Mouse (Mus musculus): ENCODE measurements at regions not wholly inside any gene's neighbourhood (a gene's known extent, or its start where the extent isn't known, plus 50 kb on each side); places are given as distances from the start of the nearest gene placed in this dataset.
A peak's percentile ranks its signal among the peaks of the same experiment; 100 is the strongest.

GRCm38 (mm10) chr5:45373069-45373468 lies 77.0 kb downstream of the Qdpr start:
- Histone ChIP-seq H3K27me3 (replicated peaks) (no peaks in the 10 kb centered on the region), H3K79me2 (replicated peaks; ENCODE audit: control insufficient read depth, extremely low read depth, insufficient read depth, poor library complexity, severe bottlenecking) (no peaks in the 10 kb centered on the region), H3K4me1 (ENCODE audit: control insufficient read depth in 1 of 2, insufficient read depth in 2 of 2) (no peaks in the 10 kb centered on the region), H3K36me3 (replicated peaks in 1 of 2; ENCODE audit: control insufficient read depth in 1 of 2, insufficient read depth in 1 of 2, low read length in 1 of 2) (no peaks in the 10 kb centered on the region), H3K9me3 (replicated peaks; ENCODE audit: low read length) (no peaks in the 10 kb centered on the region), H3K4me2 (ENCODE audit: insufficient read depth, low read depth, poor library complexity, severe bottlenecking) (no peak overlapping the region), H3K27ac (ENCODE audit: insufficient read depth, low read depth) (no peak overlapping the region), H3K4me3 (replicated peaks in 1 of 3; ENCODE audit: low read depth in 2 of 3, low read length in 2 of 3, poor library complexity in 1 of 3) (no peak overlapping the region), H3K9ac (ENCODE audit: insufficient read depth, low read depth) (no peak overlapping the region)
- dilution Hi-C loops (cut with MboI; ENCODE audit: extremely low pct_ligation_motif_present, extremely low pct_unique_long_range_greater_than_20kb, low sequenced_read_pairs): no loop called here
- TF ChIP-seq TCF12 (IDR thresholded peaks at IDR 0.05; ENCODE audit: low read depth, low read length): no peak
- TF ChIP-seq MEF2A (IDR thresholded peaks at IDR 0.05; ENCODE audit: borderline replicate concordance, low read depth, low read length): no peak
- peak; percentile 60 for TF ChIP-seq ZNF384 (IDR thresholded peaks at IDR 0.05; ENCODE audit: low read depth, low read length)
- no peak for DNase-seq (ENCODE audit: extremely low read depth)
- in situ Hi-C loops (cut with MboI; ENCODE audit: low pct_ligation_motif_present, low pct_unique_long_range_greater_than_20kb, low sequenced_read_pairs): no loop called here

GRCm38 (mm10) chr5:45368451-45368850 lies 81.6 kb downstream of the Qdpr start:
- no peaks in the 10 kb centered on the region for H3K9me3 ChIP-seq (replicated peaks; ENCODE audit: low read length)
- H3K27me3 ChIP-seq (replicated peaks): no peaks in the 10 kb centered on the region
- in situ Hi-C loops (cut with MboI; ENCODE audit: low pct_ligation_motif_present, low pct_unique_long_range_greater_than_20kb, low sequenced_read_pairs): no loop called here
- dilution Hi-C loops (cut with MboI; ENCODE audit: extremely low pct_ligation_motif_present, extremely low pct_unique_long_range_greater_than_20kb, low sequenced_read_pairs): no loop called here
- H3K4me1 ChIP-seq (ENCODE audit: control insufficient read depth in 1 of 2, insufficient read depth in 2 of 2): no peaks in the 10 kb centered on the region
- no peak overlapping the region for H3K4me2 ChIP-seq (ENCODE audit: insufficient read depth, low read depth, poor library complexity, severe bottlenecking)
- no peaks in the 10 kb centered on the region for H3K36me3 ChIP-seq (replicated peaks in 1 of 2; ENCODE audit: control insufficient read depth in 1 of 2, insufficient read depth in 1 of 2, low read length in 1 of 2)
- TF ChIP-seq NRF1 (IDR thresholded peaks at IDR 0.05; ENCODE audit: low read depth, low read length): no peak
- DNase-seq (ENCODE audit: extremely low read depth): no peak
- no peak overlapping the region for H3K27ac ChIP-seq (ENCODE audit: insufficient read depth, low read depth)
- no peaks in the 10 kb centered on the region for H3K79me2 ChIP-seq (replicated peaks; ENCODE audit: control insufficient read depth, extremely low read depth, insufficient read depth, poor library complexity, severe bottlenecking)
- H3K4me3 ChIP-seq (replicated peaks in 1 of 3; ENCODE audit: low read depth in 2 of 3, low read length in 2 of 3, poor library complexity in 1 of 3): no peak overlapping the region
- no peak overlapping the region for H3K9ac ChIP-seq (ENCODE audit: insufficient read depth, low read depth)

GRCm38 (mm10) chr5:45360189-45360588 lies 89.8 kb downstream of the Qdpr start:
- Histone ChIP-seq H3K36me3 (replicated peaks in 1 of 2; ENCODE audit: control insufficient read depth in 1 of 2, insufficient read depth in 1 of 2, low read length in 1 of 2) (no peaks in the 10 kb centered on the region), H3K4me3 (replicated peaks in 1 of 3; ENCODE audit: low read depth in 2 of 3, low read length in 2 of 3, poor library complexity in 1 of 3) (no peak overlapping the region), H3K27ac (ENCODE audit: insufficient read depth, low read depth) (no peak overlapping the region), H3K79me2 (replicated peaks; ENCODE audit: control insufficient read depth, extremely low read depth, insufficient read depth, poor library complexity, severe bottlenecking) (no peaks in the 10 kb centered on the region), H3K9ac (ENCODE audit: insufficient read depth, low read depth) (no peak overlapping the region), H3K4me1 (ENCODE audit: control insufficient read depth in 1 of 2, insufficient read depth in 2 of 2) (no peaks in the 10 kb centered on the region), H3K27me3 (replicated peaks) (no peaks in the 10 kb centered on the region), H3K9me3 (replicated peaks; ENCODE audit: low read length) (no peaks in the 10 kb centered on the region), H3K4me2 (ENCODE audit: insufficient read depth, low read depth, poor library complexity, severe bottlenecking) (no peak overlapping the region)
- dilution Hi-C loops (cut with MboI; ENCODE audit: extremely low pct_ligation_motif_present, extremely low pct_unique_long_range_greater_than_20kb, low sequenced_read_pairs): no loop called here
- DNase-seq (ENCODE audit: extremely low read depth): no peak
- TF ChIP-seq JUND (conservative IDR thresholded peaks at IDR 0.05; ENCODE audit: low read depth, low read length): no peak
- no peak for TF ChIP-seq JUN (IDR thresholded peaks at IDR 0.05; ENCODE audit: insufficient read depth, low read depth, low read length)
- no peak for TF ChIP-seq USF2 (conservative IDR thresholded peaks at IDR 0.05; ENCODE audit: low read depth, low read length)
- in situ Hi-C loops (cut with MboI; ENCODE audit: low pct_ligation_motif_present, low pct_unique_long_range_greater_than_20kb, low sequenced_read_pairs): no loop called here

GRCm38 (mm10) chr5:45340411-45340810 lies 109.6 kb downstream of the Qdpr start:
- DNase-seq (ENCODE audit: extremely low read depth): no peak
- in situ Hi-C loops (cut with MboI; ENCODE audit: low pct_ligation_motif_present, low pct_unique_long_range_greater_than_20kb, low sequenced_read_pairs): no loop called here
- H3K4me2 ChIP-seq (ENCODE audit: insufficient read depth, low read depth, poor library complexity, severe bottlenecking): no peak overlapping the region
- H3K4me1 ChIP-seq (ENCODE audit: control insufficient read depth in 1 of 2, insufficient read depth in 2 of 2): no peaks in the 10 kb centered on the region
- no peak overlapping the region for H3K4me3 ChIP-seq (replicated peaks in 1 of 3; ENCODE audit: low read depth in 2 of 3, low read length in 2 of 3, poor library complexity in 1 of 3)
- H3K9ac ChIP-seq (ENCODE audit: insufficient read depth, low read depth): no peak overlapping the region
- H3K79me2 ChIP-seq (replicated peaks; ENCODE audit: control insufficient read depth, extremely low read depth, insufficient read depth, poor library complexity, severe bottlenecking): no peaks in the 10 kb centered on the region
- dilution Hi-C loops (cut with MboI; ENCODE audit: extremely low pct_ligation_motif_present, extremely low pct_unique_long_range_greater_than_20kb, low sequenced_read_pairs): no loop called here
- no peak overlapping the region for H3K27ac ChIP-seq (ENCODE audit: insufficient read depth, low read depth)
- H3K9me3 ChIP-seq (replicated peaks; ENCODE audit: low read length): no peaks in the 10 kb centered on the region
- TF ChIP-seq CHD1 (IDR thresholded peaks at IDR 0.05; ENCODE audit: low read depth, low read length) (no peak), MAX (IDR thresholded peaks at IDR 0.05; ENCODE audit: low read length) (no peak), PAX5 (IDR thresholded peaks at IDR 0.05; ENCODE audit: low read length) (no peak)
- no peaks in the 10 kb centered on the region for H3K27me3 ChIP-seq (replicated peaks)
- H3K36me3 ChIP-seq (replicated peaks in 1 of 2; ENCODE audit: control insufficient read depth in 1 of 2, insufficient read depth in 1 of 2, low read length in 1 of 2): no peaks in the 10 kb centered on the region
